26 mouse cellular contexts compared by ENCODE assay signal in genomic region chr11:53016358-53017021, GRCm38 (mm10).
"Had no signal": no experiment of that assay in that cellular context is flagged by ENCODE, and none has a peak within 500 bp of the region (broad histone marks: within the 10 kb centered on the region; RNA-seq: fewer than 3 reads in every experiment).

No protein-coding gene starts in this region.

- H3K27ac ChIP-seq: hindbrain, postnatal 0 days; layer of hippocampus, adult 2 months; limb, embryonic 10.5 days; limb, embryonic 13.5 days; liver, embryonic 12.5 days; liver, embryonic 15.5 days; macrophage; midbrain, embryonic 12.5 days; midbrain, embryonic 15.5 days; neural tube, embryonic 12.5 days; neural tube, embryonic 15.5 days had no signal

- DNase-seq: kidney, adult 18-20 months; kidney, adult 9 months; kidney, postnatal 14 days; kidney, postnatal 4 days; layer of hippocampus, adult 9-11 months; liver; right cerebral cortex, adult 18-20 months; right cerebral cortex, postnatal 14 days; right cerebral cortex, postnatal 4 days; spleen, adult 18-20 months; thymus, adult 2 months; thymus, postnatal 14 days; thymus, postnatal 4 days had no signal

- H3K27me3 ChIP-seq: limb, embryonic 13.5 days; liver, embryonic 12.5 days; liver, embryonic 15.5 days; midbrain, embryonic 12.5 days; midbrain, embryonic 15.5 days; neural tube, embryonic 12.5 days; neural tube, embryonic 15.5 days had no signal

- H3K4me1 ChIP-seq: liver, embryonic 12.5 days; liver, embryonic 15.5 days; midbrain, embryonic 12.5 days; midbrain, embryonic 15.5 days; neural tube, embryonic 12.5 days; neural tube, embryonic 15.5 days had no signal

- H3K9ac ChIP-seq: limb, embryonic 13.5 days; liver, embryonic 12.5 days; liver, embryonic 15.5 days; midbrain, embryonic 12.5 days; midbrain, embryonic 15.5 days; neural tube, embryonic 12.5 days; neural tube, embryonic 15.5 days had no signal

- H3K36me3 ChIP-seq: limb, embryonic 10.5 days; limb, embryonic 13.5 days; liver, embryonic 12.5 days; liver, embryonic 15.5 days; midbrain, embryonic 12.5 days; midbrain, embryonic 15.5 days; neural tube, embryonic 12.5 days; neural tube, embryonic 15.5 days had no signal

- ATAC-seq: hindbrain, postnatal 0 days; inflammation-experienced regulatory T-cells, adult 6 months; intestine, embryonic 16.5 days; liver, embryonic 12.5 days; midbrain, embryonic 15.5 days had no signal

- H3K4me2 ChIP-seq: limb, embryonic 13.5 days; liver, embryonic 12.5 days; liver, embryonic 15.5 days; midbrain, embryonic 12.5 days; midbrain, embryonic 15.5 days; neural tube, embryonic 12.5 days; neural tube, embryonic 15.5 days had no signal

- H3K4me3 ChIP-seq: layer of hippocampus, adult 2 months; limb, embryonic 10.5 days; limb, embryonic 13.5 days; liver, embryonic 12.5 days; liver, embryonic 15.5 days; midbrain, embryonic 12.5 days; midbrain, embryonic 15.5 days; neural tube, embryonic 12.5 days; neural tube, embryonic 15.5 days had no signal

- H3K9me3 ChIP-seq: limb, embryonic 10.5 days; limb, embryonic 13.5 days; liver, embryonic 12.5 days; liver, embryonic 15.5 days; midbrain, embryonic 12.5 days; midbrain, embryonic 15.5 days; neural tube, embryonic 12.5 days; neural tube, embryonic 15.5 days had no signal
